Mouse (Mus musculus) hindbrain, embryonic 11.5 days (tissue): Measurements from ENCODE around the gene Vav2. TPM values are rescaled to one million over a fixed set of nuclear protein-coding genes. Genes with fewer than 3 reads are reported as not detected.

ENCODE experiments used
- ATAC-seq: fragments of 200-750 bp; cut with Nextera tagmentation; 2 replicates; pipeline ENCODE4 v1.8.0; 2017; ENCODE audit warnings: mild to moderate bottlenecking, moderate TSS enrichment, moderate library complexity; ENCODE audit not compliant: low FRiP score
- DNase-seq: peaks from one replicate; pipeline ENCODE4 v3.0.0-alpha.2; 2015; ENCODE audit warnings: low spot score
- H3K27ac ChIP-seq: fragments of 300-500 bp; sonication (generic); 2 replicates; pipeline ENCODE4 v1.5.1; 2014; ENCODE audit warnings: mild to moderate bottlenecking, low read depth, low read length
- H3K27me3 ChIP-seq: fragments of 300-500 bp; sonication (generic); 2 replicates; pipeline ENCODE4 v1.6.1; 2014; ENCODE audit warnings: mild to moderate bottlenecking, low read length, moderate library complexity, mixed read lengths; ENCODE audit not compliant: control insufficient read depth, insufficient read depth
- H3K36me3 ChIP-seq: fragments of 300-500 bp; sonication (generic); 2 replicates; pipeline ENCODE4 v1.6.1; 2014; ENCODE audit warnings: mild to moderate bottlenecking, low read length, moderate library complexity, mixed read lengths; ENCODE audit not compliant: control insufficient read depth, insufficient read depth
- H3K4me1 ChIP-seq: fragments of 300-500 bp; sonication (generic); replicated peaks from 2 replicates; pipeline ENCODE4 v1.6.1; 2014; ENCODE audit warnings: low read length, mixed read lengths; ENCODE audit not compliant: control insufficient read depth, insufficient read depth
- H3K4me2 ChIP-seq: fragments of 300-500 bp; sonication (generic); replicated peaks from 2 replicates; pipeline ENCODE4 v1.6.1; 2014; ENCODE audit warnings: mild to moderate bottlenecking, low read depth, low read length
- H3K4me3 ChIP-seq: fragments of 300-500 bp; sonication (generic); 2 replicates; pipeline ENCODE4 v1.5.1; 2014; ENCODE audit warnings: low read depth, low read length
- H3K9ac ChIP-seq: fragments of 300-500 bp; sonication (generic); 2 replicates; pipeline ENCODE4 v1.6.1; 2014; ENCODE audit warnings: low read depth, low read length
- H3K9me3 ChIP-seq: fragments of 300-500 bp; sonication (generic); 2 replicates; pipeline ENCODE4 v1.6.1; 2016; ENCODE audit warnings: low read length; ENCODE audit not compliant: control insufficient read depth
- WGBS: fragments of 180-500 bp; shearing (Covaris S2); extraction: QIAGEN DNeasy Blood & Tissue Kit; methylation state at CpG from one replicate; pipeline ENCODE4 v1.1.7; 2014; 5-methylcytosine and 5-hydroxymethylcytosine counted together
- polyA plus RNA-seq: library from polyadenylated mRNA; unstranded; fragments of >200 nt; fragmentation: Nextera tagmentation; extraction: Ambion mirVana; gene quantifications from 2 replicates; pipeline ENCODE4 v1.2.1, GENCODE M21; 2014

Vav2 gene
- polyA plus RNA-seq, 1 experiment from 2014 or later: 12.9 TPM

- H3K4me2 ChIP-seq: no peak overlapping the region
- H3K27ac ChIP-seq: no peak overlapping the region
- ATAC-seq (no peak), DNase-seq (no peak)
- no peak overlapping the region for H3K9ac ChIP-seq
- H3K4me1 ChIP-seq: peaks cover 8% of the 10 kb centered on the region
- H3K4me3 ChIP-seq: no peak overlapping the region
- no peaks in the 10 kb centered on the region; the same call in 1 of the 2 replicates for H3K9me3 ChIP-seq
- no peaks in the 10 kb centered on the region for H3K36me3 ChIP-seq
- no peaks in the 10 kb centered on the region for H3K27me3 ChIP-seq
Observed at GRCm38 (mm10) chr2:27304074-27304473, 122.8 kb downstream of the Vav2 start.

- Histone ChIP-seq H3K36me3 (no peaks in the 10 kb centered on the region), H3K27ac (peak overlapping the region; percentile 88), H3K4me2 (peak overlapping the region; percentile 21; the same call in 1 of the 2 replicates), H3K9me3 (no peaks in the 10 kb centered on the region; the same call in 1 of the 2 replicates), H3K4me3 (no peak overlapping the region), H3K27me3 (no peaks in the 10 kb centered on the region), H3K4me1 (peaks cover 8% of the 10 kb centered on the region), H3K9ac (no peak overlapping the region)
- DNase-seq (peak; percentile 57), ATAC-seq (peak; percentile 82)
- WGBS: 60% methylated on average over 12 of the region's 12 CpGs
Observed at GRCm38 (mm10) chr2:27301444-27302111, 125.3 kb downstream of the Vav2 start.

GRCm38 (mm10) chr2:27300725-27301443 is 125.9 kb downstream of the Vav2 start:
- peak overlapping the region; percentile 88 for H3K27ac ChIP-seq
- H3K9ac ChIP-seq: no peak overlapping the region
- peak; percentile 43; the same call in 1 of the 2 replicates for ATAC-seq

GRCm38 (mm10) chr2:27296656-27297406 is 130.0 kb downstream of the Vav2 start:
- H3K9ac ChIP-seq: no peak overlapping the region
- H3K27me3 ChIP-seq: no peaks in the 10 kb centered on the region
- peaks cover 4% of the 10 kb centered on the region for H3K4me1 ChIP-seq
- no peak overlapping the region for H3K27ac ChIP-seq
- H3K36me3 ChIP-seq: no peaks in the 10 kb centered on the region
- H3K9me3 ChIP-seq: no peaks in the 10 kb centered on the region
- ATAC-seq (no peak), DNase-seq (no peak)
- no peak overlapping the region for H3K4me3 ChIP-seq
- no peak overlapping the region for H3K4me2 ChIP-seq
- WGBS: 76% methylated on average over 9 of the region's 9 CpGs

More at GRCm38 (mm10) chr2:27300725-27301443, 125.9 kb downstream of the Vav2 start:
- DNase-seq: no peak
- no peaks in the 10 kb centered on the region for H3K27me3 ChIP-seq
- WGBS: 82% methylated on average over 13 of the region's 13 CpGs
- H3K9me3 ChIP-seq: no peaks in the 10 kb centered on the region; the same call in 1 of the 2 replicates
- H3K4me3 ChIP-seq: no peak overlapping the region
- H3K4me1 ChIP-seq: peaks cover 8% of the 10 kb centered on the region
- H3K4me2 ChIP-seq: no peak overlapping the region
- H3K36me3 ChIP-seq: no peaks in the 10 kb centered on the region

GRCm38 (mm10) chr2:27294777-27295176 is 132.1 kb downstream of the Vav2 start:
- H3K9ac ChIP-seq: no peak overlapping the region
- no peak for DNase-seq
- no peaks in the 10 kb centered on the region for H3K4me1 ChIP-seq
- H3K4me3 ChIP-seq: no peak overlapping the region
- H3K27me3 ChIP-seq: no peaks in the 10 kb centered on the region
- H3K27ac ChIP-seq: no peak overlapping the region
- H3K36me3 ChIP-seq: 0 out of 2 replicates have a peak, but pooled peaks cover 4% of the 10 kb centered on the region
- no peak overlapping the region for H3K4me2 ChIP-seq
- WGBS: 97% methylated on average over 3 of the region's 3 CpGs
- ATAC-seq: no peak
- no peaks in the 10 kb centered on the region for H3K9me3 ChIP-seq

GRCm38 (mm10) chr2:27289019-27289418 is 137.8 kb downstream of the Vav2 start:
- H3K4me3 ChIP-seq: no peak overlapping the region
- 0 out of 2 replicates have a peak, but pooled peaks cover 4% of the 10 kb centered on the region for H3K36me3 ChIP-seq
- ATAC-seq: peak; percentile 62; the same call in 1 of the 2 replicates
- no peaks in the 10 kb centered on the region for H3K27me3 ChIP-seq
- no peaks in the 10 kb centered on the region for H3K9me3 ChIP-seq
- H3K4me1 ChIP-seq: 0 out of 2 replicates have a peak, but pooled peaks cover 2% of the 10 kb centered on the region
- H3K9ac ChIP-seq: 0 out of 2 replicates have a peak overlapping the region, but pooled peaks have one; percentile 7
- peak overlapping the region; percentile 63; the same call in 1 of the 2 replicates for H3K27ac ChIP-seq
- no peak overlapping the region for H3K4me2 ChIP-seq
- WGBS: 14% methylated on average over 3 of the region's 3 CpGs
- peak; percentile 92 for DNase-seq

- no peak for ATAC-seq
- no peaks in the 10 kb centered on the region for H3K27me3 ChIP-seq
- H3K36me3 ChIP-seq: 0 out of 2 replicates have a peak, but pooled peaks cover 4% of the 10 kb centered on the region
- no peaks in the 10 kb centered on the region for H3K9me3 ChIP-seq
- no peak for DNase-seq
- H3K4me2 ChIP-seq: no peak overlapping the region
- H3K4me3 ChIP-seq: no peak overlapping the region
- H3K27ac ChIP-seq: no peak overlapping the region
- 0 out of 2 replicates have a peak, but pooled peaks cover 2% of the 10 kb centered on the region for H3K4me1 ChIP-seq
- 77% methylated on average over 7 of the region's 7 CpGs for WGBS
- no peak overlapping the region for H3K9ac ChIP-seq
Observed at GRCm38 (mm10) chr2:27286971-27287710, 139.7 kb downstream of the Vav2 start.

- Histone ChIP-seq H3K27ac (no peak overlapping the region), H3K4me2 (no peak overlapping the region), H3K9ac (no peak overlapping the region), H3K4me1 (0 out of 2 replicates have a peak, but pooled peaks cover 2% of the 10 kb centered on the region), H3K36me3 (0 out of 2 replicates have a peak, but pooled peaks cover 2% of the 10 kb centered on the region), H3K27me3 (no peaks in the 10 kb centered on the region), H3K9me3 (no peaks in the 10 kb centered on the region), H3K4me3 (no peak overlapping the region)
- WGBS: 73% methylated on average over 7 of the region's 7 CpGs
- no peak for ATAC-seq
- no peak for DNase-seq
Observed at GRCm38 (mm10) chr2:27284441-27284840, 142.4 kb downstream of the Vav2 start.
